Mouse (Mus musculus) testis, adult 2 months (tissue): ENCODE data around the gene Zfp280b. TPM values are rescaled to one million over a fixed set of nuclear protein-coding genes. Genes with fewer than 3 reads are reported as not detected.

ENCODE experiments used
- H3K27ac ChIP-seq: fragments of 200-500 bp; 2 replicates; pipeline ENCODE4 v1.5.1; 2012; ENCODE audit warnings: low read depth, low read length; ENCODE audit not compliant: control insufficient read depth, insufficient read depth
- H3K27me3 ChIP-seq: fragments of 200-500 bp; 2 replicates; pipeline ENCODE4 v1.6.1; 2012; ENCODE audit warnings: mild to moderate bottlenecking, low read length, moderate library complexity; ENCODE audit not compliant: control insufficient read depth, insufficient read depth
- H3K36me3 ChIP-seq: fragments of 200-500 bp; 2 replicates; pipeline ENCODE4 v1.6.1; 2012; ENCODE audit warnings: mild to moderate bottlenecking, low read length; ENCODE audit not compliant: control insufficient read depth, insufficient read depth
- H3K4me1 ChIP-seq: fragments of 200-500 bp; 2 replicates; pipeline ENCODE4 v1.6.1; 2012; ENCODE audit warnings: low read length; ENCODE audit not compliant: control insufficient read depth, insufficient read depth
- H3K4me3 ChIP-seq: fragments of 200-500 bp; 2 replicates; pipeline ENCODE4 v1.5.1; 2012; ENCODE audit warnings: low read depth, mild to moderate bottlenecking, low read length, moderate library complexity, mixed read lengths; ENCODE audit not compliant: control insufficient read depth
- CTCF ChIP-seq: fragments of 200-500 bp; IDR thresholded peaks from 2 replicates; pipeline ENCODE4 v1.5.1; 2012; ENCODE audit warnings: low read depth, mild to moderate bottlenecking, inconsistent platforms, low read length, moderate library complexity; ENCODE audit not compliant: control insufficient read depth, insufficient read depth, insufficient replicate concordance
- POLR2A ChIP-seq: fragments of 200-500 bp; IDR thresholded peaks from 2 replicates; pipeline ENCODE4 v1.6.1; 2012; ENCODE audit warnings: low read depth, mild to moderate bottlenecking, inconsistent platforms, low read length, moderate library complexity; ENCODE audit not compliant: control insufficient read depth
- polyA plus RNA-seq: library from polyadenylated mRNA; depleted of rRNA; stranded (reverse); fragments of >200 nt; gene quantifications from 2 replicates; pipeline ENCODE4 v1.2.3, GENCODE M21; 2012

The Zfp280b gene
- polyA plus RNA-seq, 1 experiment: 4.9 TPM

DNA sequence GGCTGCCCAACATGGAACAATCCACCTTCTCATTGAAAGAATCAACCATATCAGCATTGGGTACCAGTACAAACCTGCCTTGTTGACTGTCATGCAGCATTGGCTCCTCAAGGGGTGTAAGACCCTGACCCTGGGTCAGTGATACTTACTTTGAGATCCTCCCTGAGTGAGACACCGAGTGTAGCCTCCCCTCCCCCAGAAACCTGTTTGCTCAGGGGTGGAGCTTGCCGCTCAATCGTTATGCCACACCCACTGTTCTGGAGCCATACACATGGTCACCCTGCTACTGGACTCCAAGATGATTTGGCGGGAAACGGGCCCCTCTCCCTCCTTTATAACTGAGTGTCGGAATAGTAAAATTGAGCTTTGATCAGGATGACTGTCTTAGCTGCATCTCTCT is 8.5 kb upstream of the Zfp280b start:
- TF ChIP-seq CTCF: no peak
- TF ChIP-seq POLR2A: no peak
- Histone ChIP-seq H3K4me3 (no peak overlapping the region), H3K27me3 (no peaks in the 10 kb centered on the region), H3K4me1 (peaks cover 2% of the 10 kb centered on the region), H3K27ac (no peak overlapping the region), H3K36me3 (no peaks in the 10 kb centered on the region)

DNA sequence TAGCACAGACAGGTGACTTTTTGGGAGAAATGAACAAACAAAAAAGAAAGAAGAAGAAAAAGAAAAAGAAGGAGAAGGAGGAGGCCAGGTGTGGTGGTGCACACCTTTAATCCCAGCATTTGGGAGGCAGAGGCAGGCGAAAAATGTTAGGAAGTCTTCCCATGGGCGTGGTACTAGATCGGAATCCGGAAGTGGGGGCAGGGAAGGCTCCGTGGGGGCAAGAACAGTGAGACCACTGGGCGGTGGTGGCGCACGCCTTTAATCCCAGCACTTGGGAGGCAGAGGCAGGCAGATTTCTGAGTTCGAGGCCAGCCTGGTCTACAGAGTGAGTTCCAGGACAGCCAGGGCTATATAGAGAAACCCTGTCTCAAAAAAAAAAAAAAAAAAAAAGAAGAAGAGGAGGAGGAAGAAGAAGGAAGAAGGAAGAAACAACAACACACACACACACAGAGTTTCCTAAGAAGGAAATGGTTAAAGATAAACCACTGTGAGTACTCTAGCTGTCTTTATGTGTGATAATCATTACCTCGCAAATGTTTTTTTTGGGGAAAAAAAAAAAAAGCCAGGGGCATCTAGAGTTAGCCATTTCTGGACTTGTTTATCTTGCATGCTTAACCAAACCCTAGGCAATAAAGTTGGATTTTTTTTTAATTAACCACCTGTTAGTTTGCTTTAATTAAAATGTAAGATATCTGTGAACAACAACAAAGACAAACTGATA is 6.8 kb upstream of the Zfp280b start:
- Histone ChIP-seq H3K27me3 (no peaks in the 10 kb centered on the region), H3K4me3 (no peak overlapping the region), H3K4me1 (peaks cover 2% of the 10 kb centered on the region), H3K36me3 (no peaks in the 10 kb centered on the region), H3K27ac (no peak overlapping the region)
- TF ChIP-seq CTCF (no peak), POLR2A (no peak)

DNA sequence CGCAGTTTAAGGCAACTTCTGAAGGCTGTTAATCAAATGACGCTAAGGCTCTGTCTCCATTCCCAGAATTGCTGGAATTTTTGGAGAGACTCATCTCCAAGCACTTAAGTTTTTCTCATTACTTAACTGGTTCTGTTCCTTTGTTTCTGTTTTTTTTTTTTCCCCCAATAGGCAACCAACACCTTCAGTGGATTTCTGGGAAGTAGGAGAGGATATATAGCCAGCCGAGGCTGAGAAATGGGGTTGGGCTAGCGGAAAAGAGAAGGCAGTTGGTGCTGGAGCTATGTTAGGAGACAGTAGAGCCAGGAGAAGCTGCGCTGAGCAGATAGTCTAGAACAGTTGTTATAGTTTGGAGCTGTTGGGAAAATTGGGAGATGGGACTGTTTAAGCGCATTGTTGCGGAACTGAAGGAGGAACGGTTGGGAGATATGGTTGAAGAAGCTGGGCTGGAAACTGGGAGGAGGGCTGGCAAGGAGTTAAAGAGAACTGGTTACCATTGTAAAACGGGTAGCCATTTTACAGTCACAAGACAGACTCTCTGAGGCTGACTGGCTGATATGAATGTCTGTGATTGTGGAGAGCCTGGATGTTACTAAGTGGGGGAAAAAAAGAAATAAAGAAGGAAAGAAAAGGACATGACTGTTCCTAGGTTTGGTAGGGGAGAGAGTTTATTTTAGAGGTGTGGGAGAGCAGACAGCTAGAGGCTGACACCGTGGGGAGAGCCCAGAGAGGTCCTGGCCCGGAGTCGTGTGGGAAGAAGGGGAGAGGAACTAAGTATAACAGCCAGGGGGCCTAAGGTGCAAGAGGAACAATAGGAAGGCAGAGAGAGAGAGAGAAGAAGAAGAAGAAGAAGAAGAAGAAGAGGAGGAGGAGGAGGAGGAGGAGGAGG is 5.1 kb upstream of the Zfp280b start:
- H3K27ac ChIP-seq: peak overlapping the region; percentile 33; the same call in 1 of the 2 replicates
- H3K4me3 ChIP-seq: no peak overlapping the region
- TF ChIP-seq CTCF: no peak
- no peak for TF ChIP-seq POLR2A

DNA sequence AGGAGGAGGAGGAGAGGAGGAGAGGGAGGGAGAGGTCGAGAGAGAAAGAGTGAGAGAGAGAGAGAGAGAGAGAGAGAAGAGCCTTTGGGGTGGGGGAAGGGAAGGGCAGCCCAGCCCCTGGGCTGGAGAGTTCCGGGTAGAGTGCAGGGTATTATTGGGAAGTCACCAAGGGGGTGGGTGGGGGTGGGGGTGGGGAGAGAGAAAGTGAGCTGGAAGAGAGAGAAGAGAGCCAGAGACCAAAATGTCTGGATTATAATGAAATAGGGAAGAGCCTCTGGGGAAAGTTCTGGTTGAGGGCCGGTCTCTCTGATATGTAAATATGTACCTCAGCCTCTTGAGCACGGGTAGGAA is 4.5 kb upstream of the Zfp280b start:
- no peak overlapping the region for H3K4me3 ChIP-seq
- no peaks in the 10 kb centered on the region for H3K36me3 ChIP-seq
- no peak overlapping the region for H3K27ac ChIP-seq
- peaks cover 3% of the 10 kb centered on the region for H3K4me1 ChIP-seq
- H3K27me3 ChIP-seq: no peaks in the 10 kb centered on the region
- TF ChIP-seq POLR2A: no peak
- no peak for TF ChIP-seq CTCF

More for the DNA sequence above, 5.1 kb upstream of the Zfp280b start:
- H3K4me1 ChIP-seq: peaks cover 2% of the 10 kb centered on the region
- no peaks in the 10 kb centered on the region for H3K36me3 ChIP-seq
- H3K27me3 ChIP-seq: no peaks in the 10 kb centered on the region

DNA sequence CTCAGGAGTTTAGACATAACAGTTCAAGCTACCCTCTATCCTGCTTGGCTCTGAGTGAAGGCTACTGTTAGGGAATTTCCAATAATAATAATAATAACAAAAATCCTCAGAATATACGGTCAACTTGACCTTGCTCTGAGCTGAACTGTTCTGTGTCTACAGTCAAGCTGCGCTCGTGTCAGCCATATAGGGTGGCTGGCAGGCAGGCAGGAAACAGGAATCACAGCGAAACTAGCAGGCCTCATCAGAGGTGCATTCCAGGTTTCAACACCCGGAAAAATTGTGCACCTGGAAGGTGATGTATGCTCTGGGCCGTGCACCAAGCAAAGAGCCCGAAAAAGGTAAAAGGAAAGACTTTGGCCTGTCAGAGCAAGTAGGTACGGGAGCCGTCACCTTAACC is 4.1 kb upstream of the Zfp280b start:
- TF ChIP-seq CTCF (no peak), POLR2A (no peak)
- Histone ChIP-seq H3K27ac (no peak overlapping the region), H3K4me1 (peaks cover 5% of the 10 kb centered on the region), H3K4me3 (no peak overlapping the region), H3K36me3 (no peaks in the 10 kb centered on the region), H3K27me3 (no peaks in the 10 kb centered on the region)

DNA sequence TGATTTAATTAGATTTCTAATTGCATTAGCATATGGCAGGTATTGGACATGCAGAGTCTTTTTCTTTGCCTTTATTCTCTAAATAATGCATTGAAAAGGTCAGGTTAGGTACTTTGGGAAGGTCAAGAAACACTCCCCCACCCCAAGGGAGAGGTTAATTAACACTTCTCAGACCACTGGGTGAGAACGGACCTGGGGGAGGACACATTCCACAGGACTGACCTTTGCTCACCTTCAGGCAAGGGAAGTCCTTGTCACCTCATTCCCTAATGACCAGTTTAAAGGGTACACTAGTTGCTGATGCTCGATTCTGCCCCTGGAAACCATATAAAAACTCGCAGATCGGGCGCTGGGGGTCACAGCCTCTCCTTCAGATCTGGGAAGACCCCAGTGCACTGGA is 3.2 kb upstream of the Zfp280b start:
- H3K36me3 ChIP-seq: no peaks in the 10 kb centered on the region
- no peak overlapping the region for H3K27ac ChIP-seq
- peaks cover 5% of the 10 kb centered on the region for H3K4me1 ChIP-seq
- TF ChIP-seq CTCF (no peak), POLR2A (no peak)
- H3K4me3 ChIP-seq: no peak overlapping the region
- H3K27me3 ChIP-seq: no peaks in the 10 kb centered on the region

DNA sequence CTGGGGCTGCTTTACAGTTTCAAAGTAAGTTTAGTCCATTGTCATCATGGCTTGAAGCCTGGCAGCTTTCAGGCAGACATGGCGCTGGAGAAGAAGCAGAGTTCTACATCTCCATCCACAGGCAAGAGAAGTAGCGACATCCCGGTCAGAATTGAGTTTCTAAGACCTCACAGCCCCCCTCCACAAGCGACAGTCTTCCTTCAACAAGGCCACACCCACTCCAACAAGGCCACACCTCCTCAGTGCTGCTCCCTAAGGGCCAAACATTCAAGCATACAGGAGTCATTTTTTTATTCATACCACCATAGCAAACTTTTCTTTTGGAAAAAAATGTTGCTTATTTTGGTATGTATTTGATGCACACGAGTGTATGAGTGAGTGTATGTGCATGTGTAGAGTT is 2.0 kb upstream of the Zfp280b start:
- no peak overlapping the region for H3K4me3 ChIP-seq
- no peaks in the 10 kb centered on the region for H3K27me3 ChIP-seq
- H3K27ac ChIP-seq: no peak overlapping the region
- TF ChIP-seq CTCF: no peak
- no peak for TF ChIP-seq POLR2A
- H3K36me3 ChIP-seq: no peaks in the 10 kb centered on the region
- H3K4me1 ChIP-seq: peaks cover 5% of the 10 kb centered on the region
